Mouse (Mus musculus) spleen, adult 10 weeks (tissue): Measurements from ENCODE around the gene Inha. TPM values are rescaled to one million over a fixed set of nuclear protein-coding genes. Genes with fewer than 3 reads are reported as not detected.

Source experiments
- polyA plus RNA-seq: library from polyadenylated mRNA; stranded (reverse); fragments of 350-450 nt; fragmentation: Illumina TruSeq; extraction: RNeasy Lipid Tissue Mini Kit (QIAGEN cat#74804); gene quantifications from one replicate; pipeline ENCODE4 v1.2.3, GENCODE M21; 2015; ENCODE audit warnings: low replicate concordance; ENCODE audit not compliant: insufficient read depth

Gene Inha
- polyA plus RNA-seq = 0.32 TPM

DNA sequence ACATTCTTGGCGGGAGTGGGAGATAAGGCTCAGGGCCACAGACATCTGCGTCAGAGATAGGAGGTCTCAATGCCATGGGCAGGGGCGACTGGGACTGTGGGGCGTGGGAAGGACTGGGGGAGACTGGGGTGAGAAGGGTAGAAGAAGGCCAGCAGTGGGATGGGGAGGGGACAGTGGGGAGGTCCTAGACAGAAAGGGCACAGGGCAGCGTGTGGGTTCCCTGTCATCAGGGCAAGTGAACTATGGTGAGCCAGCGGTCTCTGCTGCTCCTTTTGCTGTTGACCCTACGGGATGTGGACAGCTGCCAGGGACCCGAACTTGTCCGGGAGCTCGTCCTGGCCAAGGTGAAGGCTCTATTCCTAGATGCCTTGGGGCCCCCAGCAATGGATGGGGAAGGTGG, at the start of gene Inha:
TSS of gene Inha (plus strand) at position 72 of the 400 bp plus-strand sequence.

DNA sequence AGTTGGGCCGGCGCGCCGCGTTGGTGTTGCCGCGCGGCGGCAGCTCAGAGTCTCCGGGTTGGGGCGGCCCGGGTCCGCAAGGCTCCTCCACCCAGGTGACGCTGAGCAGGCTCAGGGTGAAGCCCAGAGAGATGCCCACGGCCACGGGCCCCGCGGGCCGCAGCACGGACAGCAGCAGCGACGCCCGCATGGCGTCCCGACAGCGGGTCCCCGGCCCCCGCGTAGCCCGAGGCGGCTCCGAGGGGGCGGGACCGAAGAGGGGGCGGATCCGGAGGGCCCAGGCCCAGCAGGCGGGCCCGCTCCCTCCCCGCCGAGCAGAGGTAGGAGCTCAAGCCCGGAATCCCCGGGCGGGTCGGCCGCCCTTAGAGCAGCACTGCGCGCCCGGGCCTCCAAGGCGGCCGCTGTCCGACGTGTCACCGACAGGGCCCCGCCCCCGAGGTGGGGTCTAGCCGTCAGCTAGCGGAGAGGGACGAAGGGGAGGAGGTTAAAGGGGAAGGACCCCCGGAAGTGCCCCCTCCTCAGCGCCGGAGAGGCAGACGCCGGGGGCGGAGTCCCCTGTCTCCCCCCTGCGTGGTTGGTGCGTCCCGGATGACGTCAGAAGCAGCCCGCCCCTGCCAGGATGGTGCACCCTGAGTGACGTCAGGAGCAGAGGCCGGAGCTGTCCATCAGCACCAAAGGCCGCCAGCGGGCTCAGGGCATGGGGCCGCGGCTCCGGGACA, 27.8 kb upstream of the Inha start, which contains the start of the genes Chpf and Tmem198:
TSS of gene Chpf (minus strand) at position 392 of the 719 bp plus-strand sequence.
TSS of gene Tmem198 (plus strand) at position 617 of the 719 bp plus-strand sequence.

DNA sequence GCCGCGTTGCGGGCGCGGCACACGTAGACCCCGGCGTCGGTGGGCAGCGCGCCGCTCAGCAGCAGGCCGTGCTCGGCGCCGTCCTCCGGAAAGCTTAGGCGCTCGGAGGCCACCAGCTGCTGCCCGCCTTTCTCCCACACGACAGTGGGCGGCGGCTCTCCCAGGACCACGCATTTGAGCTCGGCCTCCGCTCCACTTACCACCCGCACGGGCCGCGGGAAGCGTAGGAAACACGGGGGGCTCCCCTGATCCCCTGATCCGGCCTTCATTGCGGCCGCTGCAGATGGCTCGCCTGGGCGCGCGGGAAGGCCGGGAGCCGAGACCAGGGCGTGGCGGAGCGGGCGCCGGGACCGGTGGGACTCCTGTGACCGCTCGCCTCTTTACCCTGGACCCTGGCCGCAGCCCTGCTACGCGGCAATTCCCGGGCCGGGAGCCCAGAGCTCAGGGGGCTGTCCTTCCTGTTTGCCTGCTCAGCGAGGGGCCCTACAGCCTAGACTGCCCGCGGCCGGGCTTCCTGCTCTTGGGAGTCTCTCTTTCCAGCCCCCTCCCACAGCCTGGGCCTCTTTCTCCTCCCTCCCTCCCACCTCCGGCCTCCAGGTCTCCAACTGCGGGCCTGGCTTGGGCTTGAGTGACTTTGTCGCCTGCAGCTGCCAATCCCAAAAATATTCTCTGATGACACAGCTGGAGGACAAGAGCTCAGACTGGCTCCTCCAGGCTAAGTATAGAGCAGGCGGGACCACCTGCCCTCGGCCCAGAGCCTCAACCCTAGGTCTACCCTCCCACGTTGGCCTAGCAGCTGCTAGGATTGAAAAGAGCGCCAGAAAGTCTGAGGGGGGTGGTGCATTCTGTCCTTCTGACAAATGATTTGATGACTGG, 683 bp upstream of the Inha start, which contains the start of gene Obsl1:
TSS of gene Obsl1 (minus strand) at position 497 of the 876 bp plus-strand sequence.

DNA sequence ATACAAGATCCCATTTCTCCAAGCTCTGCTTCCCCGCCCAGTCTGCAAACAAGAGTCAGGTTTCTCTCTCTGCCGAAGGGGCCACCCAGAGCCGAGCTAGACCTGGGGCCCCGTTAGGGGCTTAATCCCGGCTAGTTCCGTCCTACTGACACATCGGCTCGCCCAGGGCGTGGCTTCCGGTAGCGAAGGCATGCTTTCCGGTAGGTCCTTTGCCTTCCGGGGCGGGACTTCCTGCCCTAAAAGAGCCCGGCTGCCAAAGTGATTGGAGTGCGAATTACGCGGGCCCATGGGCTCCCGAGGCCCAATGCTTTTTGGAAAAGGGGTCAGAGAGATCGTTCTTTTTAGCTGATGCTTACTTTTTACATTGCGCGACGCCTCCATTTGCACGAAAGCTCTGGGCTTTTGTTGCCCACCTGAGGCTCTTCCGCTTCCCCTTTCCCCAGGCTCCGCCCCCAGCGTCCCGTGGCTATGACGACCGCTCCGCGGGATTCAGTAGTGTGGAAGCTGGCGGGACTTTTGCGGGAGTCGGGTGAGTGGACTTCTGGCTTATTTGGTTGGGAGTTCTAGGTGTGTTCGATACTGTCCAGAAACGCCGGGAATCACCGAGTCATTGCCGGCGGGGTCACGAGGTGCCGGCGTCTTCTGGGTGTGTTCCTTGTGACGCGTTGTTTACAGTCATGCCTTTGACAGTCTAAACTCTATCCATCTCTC, 14.6 kb downstream of the Inha start, which contains the start of gene Stk11ip:
TSS of gene Stk11ip (plus strand) at position 209 of the 711 bp plus-strand sequence.

DNA sequence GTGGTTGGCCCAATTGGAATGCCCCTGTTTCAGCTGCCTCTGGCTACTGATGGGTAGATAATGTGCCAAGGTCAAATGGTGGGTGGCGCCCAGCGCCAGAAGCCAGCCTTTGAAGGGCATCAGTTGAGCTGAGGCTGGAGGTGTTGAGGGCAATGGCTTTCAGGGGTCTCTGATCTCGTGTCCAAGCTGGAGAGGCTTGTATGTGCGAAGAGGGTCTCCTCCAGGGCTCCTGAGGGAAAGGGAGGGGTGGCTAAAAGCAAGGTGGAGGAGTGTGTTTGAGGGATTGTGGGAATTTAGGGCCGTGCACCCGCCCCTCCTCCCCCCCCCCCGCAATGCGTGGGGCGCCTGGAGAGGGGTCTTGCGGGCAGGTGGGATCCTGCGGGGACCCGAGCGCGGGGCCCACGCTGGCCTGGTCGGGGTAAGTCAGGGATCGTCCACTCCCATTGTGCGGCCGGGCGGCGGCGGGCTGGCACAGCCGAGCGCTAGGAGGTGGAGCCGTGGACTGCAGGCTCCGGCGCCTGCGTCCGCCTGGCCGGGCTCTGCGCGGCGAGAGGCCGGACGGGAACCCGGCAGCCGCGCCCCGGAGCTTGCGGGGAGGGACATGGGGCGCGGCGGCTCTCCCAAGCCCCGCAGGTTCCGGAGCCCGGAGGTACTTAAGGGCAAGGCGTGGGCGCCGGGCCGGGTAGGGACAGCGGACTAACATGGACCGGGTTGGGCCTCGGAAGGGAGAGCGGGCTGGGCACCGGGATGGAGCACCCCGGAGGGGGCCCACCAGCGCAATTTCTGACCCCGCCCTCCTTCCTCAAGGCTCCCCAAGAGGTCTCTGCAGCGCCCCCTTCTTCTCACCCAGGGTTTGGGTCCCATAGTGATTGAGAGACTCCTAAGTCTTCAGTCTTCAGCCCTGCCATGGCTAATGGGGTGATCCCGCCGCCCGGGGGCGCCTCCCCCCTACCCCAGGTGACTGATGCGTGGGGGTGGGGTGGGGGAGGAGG, 39.4 kb downstream of the Inha start, which contains the start of gene Slc4a3:
TSS of gene Slc4a3 (plus strand) at position 302 of the 992 bp plus-strand sequence.

Other genes with a start within 250 kb of the Inha start
- not detected for gene Ptprn, start 242.6 kb upstream of the Inha start, polyA plus RNA-seq
- gene Resp18, start 228.7 kb upstream of the Inha start, polyA plus RNA-seq = not detected
- gene Dnpep, start 189.1 kb upstream of the Inha start, polyA plus RNA-seq = 14.7 TPM
- 23.7 TPM for gene Des, start 146.7 kb upstream of the Inha start, polyA plus RNA-seq
- gene Speg, start 131.8 kb upstream of the Inha start, polyA plus RNA-seq = 4.5 TPM
- gene Gmppa, start 71.1 kb upstream of the Inha start, polyA plus RNA-seq = 50.7 TPM
- gene Asic4, start 56.6 kb upstream of the Inha start, polyA plus RNA-seq = not detected
- gene Chpf, start 27.8 kb upstream of the Inha start, polyA plus RNA-seq = 1.1 TPM
- gene Tmem198, start 27.5 kb upstream of the Inha start, polyA plus RNA-seq = 0.21 TPM
- 1.4 TPM for gene Obsl1, start 625 bp upstream of the Inha start, polyA plus RNA-seq
- gene Stk11ip, start 14.5 kb downstream of the Inha start, polyA plus RNA-seq = 32.4 TPM
- 0.81 TPM for gene Slc4a3, start 39.2 kb downstream of the Inha start, polyA plus RNA-seq